Mouse (Mus musculus): ENCODE data around the gene Reep3.

DNA sequence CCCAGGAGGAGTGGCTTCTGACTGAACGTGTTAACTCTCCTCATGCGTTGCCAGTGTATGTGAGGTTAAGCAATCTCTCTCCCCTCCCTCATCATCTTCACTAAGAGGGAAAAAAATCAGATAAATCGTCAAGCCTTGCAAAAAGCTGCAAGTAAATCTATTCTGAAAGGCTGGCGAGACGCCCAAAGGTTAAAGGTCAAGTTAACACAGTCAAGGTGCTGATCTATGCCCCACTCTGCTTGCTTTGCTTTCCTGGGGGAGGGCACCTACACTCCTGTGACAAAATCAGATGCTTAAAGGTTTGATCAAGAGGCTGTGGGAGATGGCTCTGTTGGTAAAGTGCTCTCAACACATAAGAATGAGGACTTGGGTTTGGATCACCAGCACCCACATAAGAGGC lies 52.4 kb downstream of the Reep3 start:
- TF ChIP-seq CTCF (IDR thresholded peaks at IDR 0.05; ENCODE audit: low read depth, low read length) (no peak), POLR2A (IDR thresholded peaks at IDR 0.05; ENCODE audit: insufficient read depth, low read length) (no peak), EP300 (IDR thresholded peaks at IDR 0.05; ENCODE audit: insufficient read depth, low read depth, low read length) (no peak)

Data from ES-Bruce4 (cell line).